Mouse (Mus musculus): ENCODE data around the gene Slc12a1. TPM values are rescaled to one million over a fixed set of nuclear protein-coding genes. Genes with fewer than 3 reads are reported as not detected.

Slc12a1 gene
- polyA plus RNA-seq, 1 experiment, result 0.14 TPM

DNA sequence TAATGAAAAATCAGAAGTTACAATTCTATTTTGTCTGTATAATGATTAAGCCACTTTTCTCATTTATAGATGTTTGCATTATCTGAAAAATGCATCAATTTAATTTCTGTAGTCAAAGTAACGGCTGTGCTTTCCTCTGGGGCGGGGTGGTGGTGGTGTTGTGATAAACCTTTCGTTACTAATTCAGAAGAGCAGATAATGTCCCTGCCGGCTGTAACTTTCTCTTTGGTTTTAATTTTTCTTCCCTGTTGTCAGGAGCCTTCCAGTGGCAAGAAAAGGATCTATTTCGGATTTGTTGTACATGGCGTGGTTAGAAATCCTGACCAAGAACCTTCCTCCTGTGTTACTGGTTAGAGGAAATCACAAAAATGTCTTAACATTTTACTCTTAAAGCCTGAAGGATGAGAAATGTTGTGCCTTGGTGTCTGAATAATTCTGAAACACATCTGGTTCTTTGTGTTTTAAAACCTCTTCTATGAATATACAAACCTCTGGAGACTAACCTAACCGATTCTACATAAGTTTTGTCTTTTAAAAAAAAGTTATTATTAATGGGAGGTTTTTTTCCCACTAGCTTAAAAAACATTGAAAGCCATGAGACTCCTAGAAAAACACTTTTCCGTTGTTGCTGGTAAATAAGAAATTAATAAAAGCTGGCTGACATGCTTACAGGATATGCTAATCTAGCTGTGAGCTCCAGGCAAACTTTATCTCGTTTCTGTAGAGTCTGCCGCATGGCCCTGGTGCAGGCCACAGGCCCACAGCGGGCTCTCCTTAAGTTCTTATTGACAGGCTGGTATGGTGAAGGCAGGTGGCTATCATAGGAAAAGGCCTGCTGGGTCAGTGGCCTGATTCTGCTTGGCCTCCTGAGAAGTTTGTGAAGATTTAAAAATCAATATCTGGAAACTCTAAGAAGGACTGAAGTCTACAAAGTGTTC is 76.4 kb downstream of the Slc12a1 start:
- no peak overlapping the region for H3K4me3 ChIP-seq (ENCODE audit: control insufficient read depth, low read depth, low read length)
- no peaks in the 10 kb centered on the region for H3K36me3 ChIP-seq (ENCODE audit: control insufficient read depth, insufficient read depth, low read length)
- no peaks in the 10 kb centered on the region for H3K4me1 ChIP-seq (ENCODE audit: control insufficient read depth, insufficient read depth, low read length)
- H3K27me3 ChIP-seq (ENCODE audit: control insufficient read depth, insufficient read depth, low read length), result no peaks in the 10 kb centered on the region
- H3K27ac ChIP-seq (ENCODE audit: control insufficient read depth, insufficient read depth, low read depth, low read length), result no peak overlapping the region
- no peak for TF ChIP-seq POLR2A (IDR thresholded peaks at IDR 0.05; ENCODE audit: control insufficient read depth, low read depth, low read length)
- TF ChIP-seq CTCF (IDR thresholded peaks at IDR 0.05; ENCODE audit: control insufficient read depth, insufficient read depth, insufficient replicate concordance, low read depth, low read length), result no peak

DNA sequence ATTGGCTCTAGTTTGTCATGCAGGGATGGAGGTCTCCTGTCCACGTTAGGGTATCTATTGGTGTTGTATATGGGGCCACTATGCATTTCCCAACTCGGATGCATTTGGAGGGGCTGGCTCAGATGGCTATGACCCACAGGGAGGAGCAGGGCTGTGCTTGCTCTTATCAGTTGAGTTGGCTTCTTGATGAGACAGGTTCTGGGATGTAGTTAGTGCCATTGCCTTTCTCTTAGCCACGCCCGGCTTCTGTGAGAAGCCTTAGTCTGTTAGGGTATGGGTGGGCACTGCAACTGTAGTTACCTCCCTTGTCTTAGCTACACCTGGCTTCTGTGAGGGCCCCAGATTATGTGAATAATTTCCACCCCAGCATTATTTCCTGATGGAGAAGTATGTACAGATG is 79.9 kb downstream of the Slc12a1 start:
- H3K4me1 ChIP-seq (ENCODE audit: control insufficient read depth, insufficient read depth, low read length), result no peaks in the 10 kb centered on the region
- no peak overlapping the region for H3K27ac ChIP-seq (ENCODE audit: control insufficient read depth, insufficient read depth, low read depth, low read length)
- no peaks in the 10 kb centered on the region for H3K36me3 ChIP-seq (ENCODE audit: control insufficient read depth, insufficient read depth, low read length)
- no peak overlapping the region for H3K4me3 ChIP-seq (ENCODE audit: control insufficient read depth, low read depth, low read length)
- H3K27me3 ChIP-seq (ENCODE audit: control insufficient read depth, insufficient read depth, low read length), result no peaks in the 10 kb centered on the region
- TF ChIP-seq POLR2A (IDR thresholded peaks at IDR 0.05; ENCODE audit: control insufficient read depth, low read depth, low read length), result no peak
- TF ChIP-seq CTCF (IDR thresholded peaks at IDR 0.05; ENCODE audit: control insufficient read depth, insufficient read depth, insufficient replicate concordance, low read depth, low read length), result no peak

DNA sequence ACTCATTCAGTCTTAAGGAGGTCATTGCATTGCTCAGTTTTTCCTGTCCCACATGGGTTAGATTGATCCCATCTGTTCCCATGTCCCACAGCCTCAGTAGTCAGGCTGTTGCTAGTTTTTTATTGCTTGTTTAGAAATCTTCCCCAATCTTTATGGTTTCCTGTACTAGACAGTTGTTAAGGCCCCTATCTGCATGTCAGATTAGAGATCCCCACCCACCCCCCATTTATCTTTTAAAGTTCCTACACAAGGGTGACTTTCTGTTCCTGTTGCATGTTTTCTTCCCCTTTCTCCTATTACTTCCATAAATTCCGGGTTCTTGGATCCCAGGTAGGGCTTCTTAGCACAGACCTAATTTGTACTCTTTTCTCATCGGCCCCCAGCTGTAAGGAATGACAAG is 81.2 kb downstream of the Slc12a1 start:
- H3K4me3 ChIP-seq (ENCODE audit: control insufficient read depth, low read depth, low read length), result no peak overlapping the region
- no peak for TF ChIP-seq POLR2A (IDR thresholded peaks at IDR 0.05; ENCODE audit: control insufficient read depth, low read depth, low read length)
- H3K27ac ChIP-seq (ENCODE audit: control insufficient read depth, insufficient read depth, low read depth, low read length), result no peak overlapping the region
- no peaks in the 10 kb centered on the region for H3K4me1 ChIP-seq (ENCODE audit: control insufficient read depth, insufficient read depth, low read length)
- H3K27me3 ChIP-seq (ENCODE audit: control insufficient read depth, insufficient read depth, low read length), result no peaks in the 10 kb centered on the region
- H3K36me3 ChIP-seq (ENCODE audit: control insufficient read depth, insufficient read depth, low read length), result no peaks in the 10 kb centered on the region

DNA sequence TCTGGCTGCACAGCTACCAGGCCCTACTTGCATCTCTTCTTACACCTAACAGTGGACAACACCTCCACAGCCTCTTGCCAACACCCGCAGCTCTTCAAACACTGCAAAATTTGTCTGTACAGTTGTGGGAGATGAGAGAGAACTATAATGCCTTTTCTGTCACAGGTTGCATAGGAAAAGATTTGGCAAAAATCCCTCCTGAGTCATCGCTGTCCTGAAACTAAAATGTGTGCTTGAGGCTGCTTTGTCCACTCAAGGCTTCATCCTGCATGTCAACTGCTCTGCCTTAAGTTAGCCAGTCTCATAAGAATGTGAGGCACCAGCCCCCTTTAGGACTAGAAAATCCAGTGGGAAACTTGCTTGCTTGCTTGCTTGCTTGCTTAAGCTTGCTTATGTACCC is 81.7 kb downstream of the Slc12a1 start:
- Histone ChIP-seq H3K4me1 (ENCODE audit: control insufficient read depth, insufficient read depth, low read length) (no peaks in the 10 kb centered on the region), H3K27ac (ENCODE audit: control insufficient read depth, insufficient read depth, low read depth, low read length) (no peak overlapping the region), H3K36me3 (ENCODE audit: control insufficient read depth, insufficient read depth, low read length) (no peaks in the 10 kb centered on the region), H3K4me3 (ENCODE audit: control insufficient read depth, low read depth, low read length) (no peak overlapping the region), H3K27me3 (ENCODE audit: control insufficient read depth, insufficient read depth, low read length) (no peaks in the 10 kb centered on the region)
- no peak for TF ChIP-seq POLR2A (IDR thresholded peaks at IDR 0.05; ENCODE audit: control insufficient read depth, low read depth, low read length)
- no peak for TF ChIP-seq CTCF (IDR thresholded peaks at IDR 0.05; ENCODE audit: control insufficient read depth, insufficient read depth, insufficient replicate concordance, low read depth, low read length)

DNA sequence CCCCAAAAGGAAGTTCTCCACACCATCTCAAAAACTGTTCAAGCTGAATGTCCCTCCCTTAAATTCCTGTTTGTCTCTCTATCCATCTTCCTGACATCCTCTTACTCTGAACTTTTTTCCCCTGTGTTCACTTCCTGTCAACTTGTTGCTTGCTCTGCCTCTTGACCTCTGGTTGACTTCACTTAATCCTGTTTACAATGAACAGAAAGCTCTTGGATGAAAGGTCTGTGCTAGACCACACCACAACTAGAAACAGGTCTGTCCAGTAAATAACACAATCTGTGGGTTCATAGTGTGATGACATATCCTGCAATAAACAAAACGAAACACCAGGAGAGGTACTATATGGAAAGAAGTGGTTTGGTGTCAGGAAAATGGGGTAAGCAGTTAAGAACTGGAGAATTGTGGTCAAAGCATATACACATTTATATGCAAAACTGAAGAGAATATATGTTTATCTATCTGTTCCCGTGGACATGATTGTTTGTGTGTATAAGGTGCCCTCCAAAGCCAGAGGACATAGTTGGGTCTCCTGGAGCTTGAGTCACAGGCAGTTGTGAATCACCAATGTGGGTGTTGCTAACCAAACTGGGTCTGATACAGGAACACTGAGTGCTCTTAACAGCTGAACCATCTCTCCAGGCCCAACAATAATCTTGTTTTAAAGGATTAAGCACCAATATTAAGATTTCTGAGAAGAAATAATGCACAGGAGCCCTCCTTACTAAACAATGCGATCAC is 93.4 kb downstream of the Slc12a1 start:
- no peak for TF ChIP-seq CTCF (IDR thresholded peaks at IDR 0.05; ENCODE audit: control insufficient read depth, insufficient read depth, insufficient replicate concordance, low read depth, low read length)
- no peak for TF ChIP-seq POLR2A (IDR thresholded peaks at IDR 0.05; ENCODE audit: control insufficient read depth, low read depth, low read length)

DNA sequence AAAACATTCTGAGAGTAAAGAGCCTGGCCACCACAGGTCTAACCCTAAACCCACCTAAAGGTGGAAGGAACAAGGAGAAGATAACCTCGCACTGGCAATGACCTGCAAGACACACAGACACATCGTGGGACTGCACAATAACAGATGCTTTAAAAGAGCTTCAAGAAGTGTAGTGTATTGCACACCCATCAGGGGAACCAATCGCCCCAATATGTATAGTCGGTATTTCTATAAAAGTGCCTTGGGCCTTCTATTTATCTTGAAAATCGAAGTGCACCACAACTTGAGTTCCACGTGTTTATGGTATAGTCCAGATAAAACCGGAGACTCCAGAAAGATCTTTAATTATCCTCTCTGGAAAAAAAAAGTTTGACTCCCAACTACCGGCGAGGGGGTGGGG is 94.4 kb downstream of the Slc12a1 start:
- Histone ChIP-seq H3K4me1 (ENCODE audit: control insufficient read depth, insufficient read depth, low read length) (0 out of 2 replicates have a peak, but pooled peaks cover 2% of the 10 kb centered on the region), H3K27ac (ENCODE audit: control insufficient read depth, insufficient read depth, low read depth, low read length) (peak overlapping the region; percentile 49), H3K27me3 (ENCODE audit: control insufficient read depth, insufficient read depth, low read length) (no peaks in the 10 kb centered on the region), H3K4me3 (ENCODE audit: control insufficient read depth, low read depth, low read length) (no peak overlapping the region), H3K36me3 (ENCODE audit: control insufficient read depth, insufficient read depth, low read length) (no peaks in the 10 kb centered on the region; the same call in 1 of the 2 replicates)
- no peak for TF ChIP-seq CTCF (IDR thresholded peaks at IDR 0.05; ENCODE audit: control insufficient read depth, insufficient read depth, insufficient replicate concordance, low read depth, low read length)
- no peak for TF ChIP-seq POLR2A (IDR thresholded peaks at IDR 0.05; ENCODE audit: control insufficient read depth, low read depth, low read length)

More for the DNA sequence above, 93.4 kb downstream of the Slc12a1 start:
- 0 out of 2 replicates have a peak, but pooled peaks cover 2% of the 10 kb centered on the region for H3K4me1 ChIP-seq (ENCODE audit: control insufficient read depth, insufficient read depth, low read length)
- H3K36me3 ChIP-seq (ENCODE audit: control insufficient read depth, insufficient read depth, low read length), result no peaks in the 10 kb centered on the region; the same call in 1 of the 2 replicates
- no peak overlapping the region for H3K27ac ChIP-seq (ENCODE audit: control insufficient read depth, insufficient read depth, low read depth, low read length)
- H3K27me3 ChIP-seq (ENCODE audit: control insufficient read depth, insufficient read depth, low read length), result no peaks in the 10 kb centered on the region
- H3K4me3 ChIP-seq (ENCODE audit: control insufficient read depth, low read depth, low read length), result no peak overlapping the region

All from testis, adult 2 months (tissue).